Mouse (Mus musculus) ovary, postnatal 14 days (tissue): ENCODE data around the gene Tmem184b.

Experiments used
- DNase-seq: peaks from one replicate; pipeline ENCODE4 v3.0.0; 2022; ENCODE audit warnings: low spot score

The Tmem184b gene

DNA sequence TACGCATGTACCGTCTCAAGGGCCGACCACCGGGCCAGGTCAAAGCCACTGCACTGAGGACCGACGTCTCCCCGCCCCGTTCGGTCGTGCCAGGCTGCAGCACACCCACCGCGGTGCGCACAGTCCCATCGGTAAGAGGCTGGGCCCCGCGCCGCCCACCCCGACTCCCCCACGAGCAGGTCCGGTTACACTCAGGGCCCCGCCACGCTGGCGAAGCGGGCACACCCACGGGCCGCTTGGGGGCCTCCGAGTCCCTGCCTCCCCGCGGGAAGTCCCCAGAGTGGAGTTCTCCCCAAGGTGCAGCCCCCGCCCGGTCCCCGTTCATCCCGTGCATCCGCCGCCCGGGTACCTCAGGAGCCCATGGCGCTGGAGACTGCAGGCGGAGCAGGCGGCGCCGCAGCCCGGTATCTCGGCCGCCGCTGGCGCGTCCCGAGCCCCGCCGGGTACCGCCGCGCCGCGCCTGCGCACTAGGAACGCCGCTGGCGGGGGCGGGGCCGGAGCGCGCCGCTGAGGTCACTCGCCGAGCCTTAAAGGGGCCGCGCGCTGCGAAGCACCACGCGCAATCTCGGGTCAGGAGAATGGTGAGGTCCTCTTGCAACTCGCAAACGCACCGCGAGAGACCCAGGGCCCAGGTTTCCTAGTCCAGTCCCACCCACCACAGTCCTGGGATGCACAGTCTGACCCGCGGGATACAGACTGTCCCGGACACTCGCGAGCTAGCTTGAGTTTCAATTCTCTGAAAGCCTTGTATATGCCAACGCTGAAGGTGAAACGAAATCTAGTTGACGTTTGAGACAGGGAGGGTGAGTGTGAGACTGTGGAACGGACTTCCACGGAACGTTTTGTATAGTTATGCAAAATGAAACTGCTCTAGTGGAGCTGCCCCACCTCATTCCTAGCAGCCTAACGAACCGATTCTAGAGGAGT lies at the start of gene Tmem184b:
Gene Tmem184b (minus strand): TSS at position 734 of the 927 bp plus-strand sequence.
- DNase-seq, result peak; percentile 83

DNA sequence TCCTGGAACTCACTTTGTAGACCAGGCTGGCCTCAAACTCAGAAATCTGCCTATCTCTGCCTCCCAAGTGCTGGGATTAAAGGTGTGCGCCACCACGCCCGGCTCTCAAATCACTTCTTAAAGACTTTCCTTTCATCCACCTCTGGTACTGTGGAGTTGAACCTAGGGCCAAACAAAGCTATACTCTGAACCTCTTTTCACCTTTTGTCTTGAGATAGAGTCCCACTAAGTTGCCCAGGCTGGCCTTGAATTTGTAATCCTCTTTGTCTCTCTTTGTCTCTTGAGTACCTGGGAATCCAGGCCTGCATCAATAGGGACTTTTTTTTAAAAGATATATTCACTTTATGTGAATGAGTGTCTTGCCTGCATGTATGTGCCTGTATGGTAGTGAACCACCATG lies 44.7 kb upstream of the Tmem184b start:
- no peak for DNase-seq

DNA sequence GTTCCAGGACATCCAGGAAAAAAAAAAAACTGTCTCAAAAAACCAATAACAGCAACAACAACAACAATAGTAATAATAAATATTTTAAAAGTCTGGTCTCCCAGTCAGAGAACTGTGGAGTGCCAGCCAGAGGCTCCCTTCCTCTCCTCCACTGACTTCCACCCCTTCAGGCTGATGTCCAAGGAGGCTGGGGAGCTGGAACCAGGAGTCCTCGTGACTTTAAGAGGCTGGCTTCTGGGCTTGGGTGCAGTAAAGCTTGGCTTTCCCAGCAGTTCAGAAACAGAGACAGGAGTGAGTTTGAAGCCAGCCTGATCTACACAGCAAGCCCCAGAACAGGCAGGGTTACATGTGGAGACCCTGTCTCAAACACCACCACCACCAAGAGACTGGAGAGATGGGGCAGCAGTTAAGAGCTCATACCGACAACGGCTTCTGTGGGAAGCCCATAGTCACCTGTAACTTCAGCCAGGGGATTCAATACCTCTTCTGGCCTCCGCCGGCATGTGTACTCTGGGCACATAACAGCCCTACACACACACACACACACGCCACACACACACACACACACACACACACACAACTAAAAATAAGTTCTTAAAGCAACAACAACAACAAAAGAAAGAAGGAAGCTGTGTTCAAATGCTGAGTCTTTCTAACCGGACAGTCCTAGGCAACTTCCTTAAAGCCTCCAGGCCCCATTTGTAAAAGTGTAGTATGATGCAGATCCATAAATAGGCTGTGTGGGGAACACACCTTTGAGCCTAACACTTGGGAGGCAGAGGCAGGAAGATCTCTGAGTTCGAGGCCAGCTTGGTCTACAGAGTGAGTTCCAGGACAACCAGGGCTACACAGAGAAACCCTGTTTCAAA lies 42.7 kb upstream of the Tmem184b start:
- no peak for DNase-seq

DNA sequence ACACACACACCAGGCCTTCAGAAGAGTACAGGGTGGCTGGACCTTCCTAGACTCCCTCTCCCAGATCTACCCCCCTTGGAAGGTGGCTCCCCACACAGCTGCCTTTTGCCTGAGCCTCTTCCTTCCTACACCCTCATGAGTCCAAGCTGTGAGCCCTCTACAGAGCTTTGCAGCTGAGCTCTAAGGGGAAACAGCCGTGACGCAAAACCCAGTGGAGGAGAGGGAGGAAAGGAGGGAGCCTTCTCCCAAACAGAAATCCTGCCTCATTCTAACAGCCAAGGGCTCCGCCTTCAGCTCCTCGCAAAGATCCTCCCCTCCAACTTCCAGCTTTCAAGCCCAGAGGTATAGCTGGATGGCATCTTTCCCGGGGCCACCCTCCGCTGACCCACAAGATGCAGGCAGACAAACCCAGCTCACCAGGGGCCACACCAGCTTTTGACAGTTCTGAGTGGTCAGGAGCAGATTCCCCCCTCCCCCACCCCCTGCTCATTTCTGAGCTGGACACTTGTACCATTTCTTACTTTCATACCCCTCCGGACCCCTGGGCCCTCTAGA lies 40.6 kb upstream of the Tmem184b start:
- DNase-seq, result no peak

DNA sequence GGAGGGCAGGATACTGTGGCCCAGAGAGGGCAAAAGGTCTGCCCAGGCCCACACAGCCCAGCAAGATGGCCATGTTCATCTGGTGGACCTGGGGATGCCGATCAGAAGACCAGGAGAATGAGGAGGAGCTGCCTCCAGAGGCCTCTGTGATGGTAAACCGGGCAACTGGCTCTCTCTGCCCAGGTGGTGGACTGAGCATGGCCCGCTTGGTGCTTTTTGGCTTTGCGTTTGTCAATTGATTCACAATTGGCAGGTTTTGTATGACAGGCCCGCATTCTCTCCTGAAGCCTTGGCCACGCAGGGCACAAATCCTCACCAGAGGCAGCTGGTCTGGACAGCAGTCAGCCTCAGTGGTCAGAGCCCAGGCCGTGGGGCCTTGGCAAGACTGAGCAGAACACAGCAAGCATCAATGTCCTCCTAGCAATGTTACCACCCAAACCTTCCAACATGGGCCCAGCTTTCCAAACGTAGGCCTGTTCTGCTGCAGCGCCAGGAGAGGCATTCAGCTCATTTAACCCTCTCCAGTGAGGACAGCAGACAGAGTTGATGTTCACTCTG lies 39.7 kb upstream of the Tmem184b start:
- no peak for DNase-seq

DNA sequence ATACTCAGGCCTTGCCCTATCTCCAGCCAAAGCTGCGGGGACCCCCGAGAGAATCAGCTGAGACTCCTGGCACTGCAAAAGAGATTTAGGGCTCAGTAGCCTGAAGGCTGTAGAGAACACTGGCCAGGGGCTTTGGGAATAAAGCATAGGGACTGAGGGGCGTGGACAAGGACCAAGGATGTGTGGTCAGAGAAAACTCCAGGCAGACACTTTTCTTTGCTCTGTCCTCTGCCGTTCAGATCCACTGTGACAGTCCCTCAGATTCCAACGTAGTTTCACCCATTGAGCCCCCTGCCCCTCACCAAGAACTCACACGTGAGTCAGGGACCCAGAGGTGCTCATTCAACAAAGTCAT lies 38.9 kb upstream of the Tmem184b start:
- DNase-seq, result no peak

DNA sequence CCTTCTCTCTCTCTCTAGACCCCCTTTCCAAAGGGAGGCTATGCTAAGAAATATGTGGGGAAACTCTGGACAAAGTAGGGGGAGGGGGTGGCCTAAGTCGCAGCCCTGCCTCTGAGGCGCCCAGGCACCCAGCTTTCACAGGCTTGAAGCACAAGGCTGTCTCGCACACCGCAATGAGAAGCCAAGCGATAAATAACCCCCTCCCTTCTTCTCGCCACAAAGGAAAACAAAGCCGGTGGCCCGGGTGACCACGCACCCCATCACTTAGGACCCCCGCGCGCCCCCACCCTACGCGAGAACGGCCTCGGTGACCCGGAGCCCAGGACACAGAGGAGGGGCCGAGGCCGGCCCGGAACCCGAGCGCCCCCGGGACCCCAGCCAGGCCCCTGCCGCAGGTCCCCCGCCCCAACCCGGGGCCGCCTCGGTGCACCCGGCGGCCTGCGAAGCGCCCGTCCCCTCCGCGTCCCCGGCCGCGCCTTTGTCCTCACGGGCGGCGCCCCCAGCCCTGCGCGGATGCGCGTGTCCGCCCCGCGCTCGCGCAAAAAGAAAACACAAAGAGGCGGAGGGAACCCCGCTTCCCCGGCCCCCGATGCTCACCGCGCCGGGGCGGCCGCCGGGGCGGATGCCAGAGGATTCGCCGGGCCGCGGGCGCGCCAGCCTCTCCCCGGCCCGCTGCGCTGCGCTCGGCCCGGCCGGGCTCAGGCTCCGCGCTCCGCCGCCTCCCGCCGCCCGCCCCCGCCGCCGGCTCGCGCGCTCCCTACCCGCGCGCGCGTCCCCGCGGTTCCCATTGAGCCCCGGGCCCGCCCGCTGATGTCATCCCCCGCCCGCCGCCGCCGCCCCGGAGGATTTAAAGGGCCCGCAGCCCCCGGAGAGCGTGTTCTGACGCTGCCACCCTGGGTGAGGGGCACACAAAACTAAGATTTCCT lies 38.2 kb upstream of the Tmem184b start:
- peak; percentile 74 for DNase-seq

DNA sequence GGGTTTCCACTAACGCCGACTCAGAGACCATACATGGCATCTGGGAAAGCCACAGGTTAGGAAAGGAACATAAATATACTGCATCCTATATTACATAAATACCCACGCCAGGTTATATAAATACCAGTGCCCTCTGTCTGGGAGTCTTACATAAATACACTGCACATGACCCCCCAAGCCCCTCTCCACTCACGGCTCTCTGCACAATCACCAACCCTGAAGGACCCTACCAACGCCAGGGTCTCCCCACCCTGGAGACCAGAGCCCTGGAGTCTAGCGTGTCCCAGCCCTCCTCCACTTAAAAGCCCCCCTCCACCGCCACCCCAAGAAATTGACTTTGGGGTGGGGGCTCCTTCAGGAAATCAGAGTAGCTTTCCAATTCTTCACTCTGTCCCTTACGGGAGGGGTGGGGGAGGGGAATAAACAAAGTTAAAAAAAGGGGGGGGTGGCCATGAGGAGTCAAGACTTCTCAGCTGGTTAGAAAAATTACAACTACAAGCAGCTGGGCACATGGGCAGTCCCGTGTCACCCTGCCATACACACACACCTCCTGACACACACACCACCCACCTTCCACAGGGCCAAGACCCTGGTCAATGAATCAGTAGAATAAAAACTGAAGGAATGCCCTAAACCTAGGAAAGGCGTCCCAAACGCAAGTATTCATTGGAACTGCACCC lies 37.4 kb upstream of the Tmem184b start:
- DNase-seq, result no peak

DNA sequence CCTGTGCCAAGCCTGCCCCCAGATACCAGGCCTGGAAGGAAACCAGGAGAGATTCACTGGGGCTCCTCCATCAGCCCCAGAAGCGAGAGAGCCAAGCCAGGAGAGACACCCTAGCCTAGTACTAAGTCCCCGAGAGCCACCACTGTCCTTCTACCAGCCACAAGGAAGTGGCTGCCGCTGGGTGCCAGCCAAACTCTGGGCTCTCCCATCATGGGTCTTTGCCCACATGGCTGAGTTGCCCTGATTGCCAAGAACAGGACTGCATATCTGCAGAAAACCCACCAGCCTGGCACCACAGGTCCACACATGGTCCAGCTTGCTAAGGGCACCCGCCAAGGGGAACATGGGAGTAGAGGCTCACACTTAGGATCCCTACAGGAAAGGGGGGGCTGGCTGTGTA lies 36.9 kb upstream of the Tmem184b start:
- no peak for DNase-seq

DNA sequence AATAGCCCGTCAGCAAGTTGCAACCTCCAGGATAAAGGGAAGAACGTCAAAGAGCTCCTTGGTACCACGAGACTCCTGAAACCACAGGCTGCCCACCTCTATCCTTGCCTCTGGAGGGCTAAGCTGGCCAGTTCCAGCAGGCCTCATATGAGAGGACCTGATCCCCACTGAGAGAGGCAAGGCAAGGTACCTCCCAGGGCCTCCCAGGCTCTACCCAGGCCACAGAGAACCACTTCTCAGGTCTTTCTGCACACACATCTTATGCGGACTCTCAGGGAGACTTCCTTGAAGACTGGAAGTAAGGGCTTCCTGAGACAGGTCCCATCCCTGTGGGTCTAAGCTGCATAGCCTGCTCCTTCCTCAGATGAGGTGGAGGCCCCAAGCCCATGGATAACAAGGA lies 36.0 kb upstream of the Tmem184b start:
- no peak for DNase-seq

DNA sequence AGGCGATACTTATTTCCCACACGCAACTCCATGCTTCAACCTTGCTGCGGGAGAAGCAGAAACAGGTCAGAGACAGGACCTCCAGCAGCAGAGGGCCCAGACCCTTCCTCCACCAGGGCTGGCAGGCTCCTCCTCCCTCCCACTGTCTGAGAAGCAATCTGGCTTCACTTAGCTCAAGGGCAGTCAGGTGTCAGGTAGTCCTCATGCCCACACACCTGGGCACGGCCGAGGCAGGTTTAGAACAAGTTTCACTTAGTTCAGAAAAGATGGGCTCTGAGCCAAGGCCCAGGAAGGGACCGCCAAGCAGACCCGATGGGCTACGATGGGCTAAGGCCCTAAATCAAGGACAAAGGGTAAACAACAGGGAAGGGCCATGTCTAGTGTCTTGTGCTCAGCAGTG lies 35.4 kb upstream of the Tmem184b start:
- no peak for DNase-seq

DNA sequence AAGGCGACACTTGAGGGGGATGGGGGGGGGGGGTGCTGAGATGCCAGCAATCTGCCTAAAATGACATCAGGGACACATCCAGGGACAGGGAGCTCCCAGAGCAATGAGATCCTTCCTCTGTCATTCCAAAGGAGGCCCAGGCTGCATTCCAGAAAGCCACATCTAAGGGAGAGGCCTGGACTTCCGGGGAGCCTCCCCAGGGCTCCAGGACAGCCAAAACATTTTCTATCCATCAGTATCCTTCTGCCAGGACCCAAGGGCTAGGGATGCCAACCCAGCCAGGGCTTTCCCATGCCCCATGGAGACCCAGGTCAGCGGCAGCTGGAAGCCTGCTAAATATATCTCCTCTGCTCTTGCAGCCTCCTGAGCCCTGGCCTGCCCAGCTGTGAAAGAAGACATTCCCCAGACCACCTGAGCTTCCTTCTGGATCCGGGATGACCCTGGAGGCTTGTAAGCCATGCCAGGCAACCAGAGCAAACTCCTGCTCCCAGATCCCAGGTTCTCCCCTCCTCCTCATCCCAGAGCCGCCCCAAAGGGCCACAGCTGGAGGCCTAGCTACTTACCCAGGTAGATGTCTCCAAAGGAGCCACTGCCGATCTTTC lies 34.9 kb upstream of the Tmem184b start:
- DNase-seq, result no peak

DNA sequence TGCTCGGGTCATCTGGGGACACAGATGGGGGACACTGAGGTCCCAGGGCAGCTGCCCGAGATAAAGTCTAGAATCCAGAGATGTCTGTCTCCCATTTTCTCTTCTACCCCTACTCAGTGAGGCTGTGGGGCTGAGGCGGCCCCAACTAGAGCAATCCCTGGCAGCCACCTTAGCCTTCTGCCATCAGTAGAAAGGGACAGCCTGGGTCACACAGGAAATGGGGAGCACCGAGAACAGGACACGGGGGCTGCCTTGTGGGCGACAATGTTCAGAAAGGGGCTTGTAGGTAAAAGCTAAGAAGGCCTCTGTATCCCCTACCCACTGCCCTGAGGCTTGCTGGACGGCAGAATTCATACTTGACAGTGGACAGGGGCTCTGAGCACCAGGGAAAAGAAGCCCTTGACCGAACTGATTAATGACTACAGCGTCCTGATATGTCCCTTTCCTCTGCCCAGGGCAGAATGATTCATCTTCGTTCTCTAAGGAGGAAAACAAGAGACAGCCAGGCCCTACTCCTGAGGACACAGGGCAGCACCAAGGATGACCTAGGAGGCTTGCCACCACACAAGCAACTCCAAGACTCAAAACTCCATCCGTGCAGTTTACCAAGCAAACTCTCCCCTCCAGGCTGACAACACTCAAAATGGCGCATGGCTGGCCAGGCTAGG lies 34.3 kb upstream of the Tmem184b start:
- DNase-seq, result no peak

DNA sequence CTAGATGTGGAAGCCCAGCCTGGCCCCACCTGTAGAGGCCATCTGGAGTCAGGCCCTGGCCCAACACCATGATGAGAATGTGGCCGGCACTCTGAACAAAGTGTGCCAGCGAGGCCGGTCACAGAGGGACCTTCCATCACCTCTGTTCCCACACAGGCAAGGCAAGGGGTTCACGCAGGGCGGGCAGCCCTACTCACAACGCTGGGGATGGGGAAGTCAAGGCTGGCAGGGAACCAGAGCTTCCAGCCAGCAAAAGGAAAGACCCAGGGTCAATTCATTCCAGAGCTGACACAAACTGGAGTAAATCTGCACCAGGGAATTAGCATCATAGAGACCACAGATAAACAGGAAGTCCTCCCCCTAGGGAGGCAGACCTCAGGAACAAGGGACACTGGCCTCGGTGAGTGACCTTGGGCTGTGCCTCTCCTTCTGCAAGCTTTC lies 33.1 kb upstream of the Tmem184b start:
- no peak for DNase-seq

DNA sequence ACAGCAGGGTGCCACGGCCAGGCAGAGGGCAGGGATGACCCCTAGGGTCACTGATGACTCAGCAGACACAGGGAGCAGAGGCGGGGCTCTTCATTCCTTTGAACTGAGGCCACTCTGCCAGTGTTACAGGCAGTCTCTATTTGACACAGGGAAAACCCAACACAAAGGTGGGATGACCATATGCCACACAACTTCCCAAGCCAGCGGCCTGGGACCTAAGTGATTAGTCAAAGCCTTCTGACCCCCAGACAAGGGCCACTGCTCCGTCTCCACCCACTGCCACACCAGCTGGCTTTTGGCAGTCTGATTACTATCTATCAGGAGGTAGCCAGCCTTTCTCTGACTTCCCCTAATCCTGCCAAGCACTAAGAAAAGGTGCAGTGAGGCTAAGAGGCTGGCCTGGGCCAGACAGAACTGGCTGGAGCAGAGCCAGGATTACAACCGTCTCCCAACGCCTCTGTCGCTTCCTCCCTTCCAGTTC lies 31.9 kb upstream of the Tmem184b start:
- peak; percentile 40 for DNase-seq

DNA sequence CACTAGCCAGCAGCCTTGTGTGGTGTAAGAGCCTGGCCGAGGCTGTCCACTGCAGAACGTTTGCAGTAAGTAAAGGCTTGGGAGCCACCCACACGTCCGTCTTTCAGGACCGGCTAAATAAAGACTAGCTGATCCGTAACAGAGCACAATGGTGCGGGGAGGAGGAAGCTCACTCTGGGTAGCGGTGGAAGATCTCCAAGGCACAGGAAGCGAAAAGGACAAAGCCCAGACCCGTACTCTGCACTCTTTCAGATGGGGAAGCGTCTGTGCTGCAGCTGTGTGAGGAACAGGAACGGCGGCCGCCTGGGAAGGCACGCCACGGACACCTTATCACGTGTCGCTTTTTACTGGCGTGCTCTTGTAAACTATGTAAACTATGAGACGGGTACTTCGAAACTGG lies 29.5 kb upstream of the Tmem184b start:
- no peak for DNase-seq

DNA sequence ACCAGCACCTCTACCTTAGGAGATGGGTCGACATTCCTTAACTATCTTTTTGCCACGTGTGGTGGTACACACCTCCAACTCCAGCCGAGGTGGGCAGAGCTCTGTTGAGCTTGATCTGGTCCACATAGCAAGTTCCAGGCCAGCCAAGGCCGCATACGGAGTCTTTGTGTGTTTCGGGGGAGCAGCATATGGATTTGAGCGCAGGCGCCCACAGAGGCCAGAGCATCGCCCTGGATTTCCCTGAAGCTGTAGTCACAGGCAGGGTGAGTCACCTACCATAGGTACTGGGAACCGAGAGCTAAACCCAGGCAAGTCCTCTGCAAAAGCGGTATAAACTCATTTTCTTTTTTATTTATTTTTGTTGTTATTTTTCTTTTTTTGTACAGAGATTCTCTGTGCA lies 29.0 kb upstream of the Tmem184b start:
- no peak for DNase-seq

DNA sequence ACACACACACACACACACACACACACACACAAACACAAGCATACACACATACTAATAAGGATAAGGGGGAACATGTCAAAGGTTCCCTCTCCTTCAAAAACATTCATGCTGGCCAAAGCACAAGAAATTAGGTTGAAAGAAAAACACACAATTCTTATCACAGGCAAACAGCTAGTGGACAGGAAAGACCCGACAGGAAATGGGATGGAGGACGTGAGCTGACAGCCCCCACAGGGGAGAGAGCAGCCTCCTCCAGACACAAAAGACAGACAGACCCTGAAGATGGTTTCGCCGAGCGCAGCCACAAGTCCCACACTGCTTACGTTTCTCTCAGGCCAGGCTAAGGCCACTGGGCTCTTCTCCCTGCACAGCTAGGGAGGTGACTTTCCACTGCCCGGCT lies 28.6 kb upstream of the Tmem184b start:
- no peak for DNase-seq

DNA sequence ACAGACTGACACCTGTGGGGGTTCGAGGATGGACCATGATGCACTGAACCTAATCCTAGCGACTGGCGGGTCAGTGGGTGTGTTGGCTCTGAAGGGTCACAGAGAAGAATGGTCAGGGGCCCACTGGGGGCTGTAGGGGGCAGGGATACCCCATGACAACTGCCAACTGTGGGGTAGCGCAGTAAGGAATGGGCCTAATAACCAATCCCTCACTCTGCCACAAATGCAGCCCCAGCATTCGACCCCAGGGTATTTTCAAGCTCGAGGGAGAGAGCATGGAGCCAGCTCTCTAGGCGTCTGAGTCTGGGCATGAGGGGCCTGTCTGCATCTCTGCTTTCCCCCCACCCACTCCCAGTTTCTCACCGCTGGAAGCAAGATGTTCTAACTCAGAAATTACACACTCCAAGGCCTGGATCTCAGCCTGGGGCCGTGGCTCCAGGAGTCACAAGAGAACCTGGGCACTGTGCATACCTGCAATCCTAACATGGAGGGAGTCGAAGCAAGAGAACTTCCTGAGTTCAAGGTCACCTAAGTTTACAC lies 27.2 kb upstream of the Tmem184b start:
- no peak for DNase-seq
